Mouse (Mus musculus) heart, embryonic 14.5 days (tissue): ENCODE data around the gene Htr1a. TPM values are rescaled to one million over a fixed set of nuclear protein-coding genes. Genes with fewer than 3 reads are reported as not detected.

Experiments used
- ATAC-seq: fragments of 200-750 bp; cut with Nextera tagmentation; 2 replicates; pipeline ENCODE4 v1.8.0; 2017; ENCODE audit warnings: low read depth, moderate TSS enrichment; ENCODE audit not compliant: insufficient number of reproducible peaks, insufficient read depth, low FRiP score
- H3K27ac ChIP-seq, 2 experiments: fragments of 200-500 bp in 1 of 2; fragments of 300-500 bp in 1 of 2; sonication (generic) in 1 of 2; replicated peaks in 1 of 2; 2 replicates each; pipeline ENCODE4 v1.5.1; 2012 to 2014; ENCODE audit warnings: low read depth in 2 of 2, low read length in 2 of 2, control low read depth in 1 of 2, mild to moderate bottlenecking in 1 of 2, mixed read lengths in 1 of 2; ENCODE audit not compliant: control insufficient read depth in 1 of 2, insufficient read depth in 1 of 2
- H3K27me3 ChIP-seq: fragments of 300-500 bp; sonication (generic); 2 replicates; pipeline ENCODE4 v1.6.1; 2014; ENCODE audit warnings: mild to moderate bottlenecking, low read length, control low read depth; ENCODE audit not compliant: control insufficient read depth, insufficient read depth
- H3K36me3 ChIP-seq: fragments of 300-500 bp; sonication (generic); 2 replicates; pipeline ENCODE4 v1.6.1; 2014; ENCODE audit warnings: mild to moderate bottlenecking, control low read depth, low read length, mixed read lengths; ENCODE audit not compliant: control insufficient read depth, insufficient read depth
- H3K4me1 ChIP-seq, 2 experiments: fragments of 200-500 bp in 1 of 2; fragments of 300-500 bp in 1 of 2; sonication (generic) in 1 of 2; 2 replicates each; pipeline ENCODE4 v1.6.1; 2012 to 2014; ENCODE audit warnings: low read length in 2 of 2, control low read depth in 1 of 2, mixed read lengths in 1 of 2; ENCODE audit not compliant: control insufficient read depth in 2 of 2, insufficient read depth in 2 of 2
- H3K4me2 ChIP-seq: fragments of 300-500 bp; sonication (generic); 2 replicates; pipeline ENCODE4 v1.6.1; 2014; ENCODE audit warnings: mild to moderate bottlenecking, low read length
- H3K4me3 ChIP-seq, 2 experiments: fragments of 200-500 bp in 1 of 2; fragments of 300-500 bp in 1 of 2; sonication (generic) in 1 of 2; 2 replicates each; pipeline ENCODE4 v1.5.1; 2012 to 2014; ENCODE audit warnings: low read length in 2 of 2, mild to moderate bottlenecking in 2 of 2, control low read depth in 1 of 2, low read depth in 1 of 2, moderate library complexity in 1 of 2; ENCODE audit not compliant: control insufficient read depth in 1 of 2, insufficient read depth in 1 of 2
- H3K9ac ChIP-seq: fragments of 300-500 bp; sonication (generic); 2 replicates; pipeline ENCODE4 v1.6.1; 2014; ENCODE audit warnings: mild to moderate bottlenecking, low read length
- H3K9me3 ChIP-seq: fragments of 300-500 bp; sonication (generic); 2 replicates; pipeline ENCODE4 v1.6.1; 2016; ENCODE audit warnings: low read length, control low read depth; ENCODE audit not compliant: control insufficient read depth
- WGBS: fragments of 180-500 bp; shearing (Covaris S2); extraction: QIAGEN DNeasy Blood & Tissue Kit; methylation state at CpG from one replicate; pipeline ENCODE4 v1.1.7; 2014; 5-methylcytosine and 5-hydroxymethylcytosine counted together
- polyA plus RNA-seq: library from polyadenylated mRNA; unstranded; fragments of >200 nt; fragmentation: Nextera tagmentation; extraction: Ambion mirVana; gene quantifications from 2 replicates; pipeline ENCODE4 v1.2.1, GENCODE M21; 2014

The Htr1a gene
- polyA plus RNA-seq = not detected in 2 replicates

GRCm38 (mm10) chr13:105443339-105443738, at the start of gene Htr1a:
TSS of gene Htr1a (plus strand) at chr13:105443639.
- Histone ChIP-seq H3K4me1 (no peaks in the 10 kb centered on the region), H3K27me3 (peaks cover 48% of the 10 kb centered on the region), H3K27ac (no peak within 1 kb of the TSS), H3K36me3 (no peaks in the 10 kb centered on the region), H3K9ac (no peak within 1 kb of the TSS), H3K4me3 (no peak within 1 kb of the TSS), H3K4me2 (no peak within 1 kb of the TSS), H3K9me3 (no peaks in the 10 kb centered on the region)
- 9% methylated on average over 8 of the region's 8 CpGs for WGBS
- no peak for ATAC-seq

- Histone ChIP-seq H3K36me3 (no peaks in the 10 kb centered on the region), H3K9ac (no peak overlapping the region), H3K27ac (no peak overlapping the region), H3K4me1 (no peaks in the 10 kb centered on the region), H3K9me3 (no peaks in the 10 kb centered on the region), H3K4me2 (no peak overlapping the region), H3K27me3 (no peaks in the 10 kb centered on the region), H3K4me3 (no peak overlapping the region)
- 73% methylated on average over 10 of the region's 10 CpGs for WGBS
- ATAC-seq = no peak
These were observed 31.7 kb upstream of the Htr1a start for GRCm38 (mm10) chr13:105411535-105412326.

DNA sequence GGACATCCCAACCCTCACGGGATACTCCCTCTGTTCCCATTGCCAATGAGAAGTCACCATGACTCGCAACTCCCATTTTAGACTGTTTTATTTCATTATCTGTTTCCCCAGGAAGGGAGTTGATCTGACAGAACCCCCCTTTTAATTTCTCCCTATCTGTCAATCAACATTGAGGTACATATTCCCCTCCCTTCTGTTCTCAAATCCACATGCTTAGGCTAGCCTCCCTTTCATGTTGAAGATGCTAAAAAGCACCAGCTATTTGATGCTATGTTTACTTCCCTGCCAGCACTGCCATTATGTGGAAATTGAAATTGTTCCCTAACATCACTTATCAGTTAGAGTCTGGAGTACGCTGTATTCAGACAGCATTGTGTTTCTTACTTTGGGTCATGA, 31.1 kb upstream of the Htr1a start:
- 79% methylated on average over 3 of the region's 3 CpGs for WGBS
- no peak for ATAC-seq
- H3K27ac ChIP-seq = no peak overlapping the region
- H3K36me3 ChIP-seq = no peaks in the 10 kb centered on the region
- no peaks in the 10 kb centered on the region for H3K4me1 ChIP-seq
- H3K4me2 ChIP-seq = no peak overlapping the region
- H3K4me3 ChIP-seq = no peak overlapping the region
- H3K27me3 ChIP-seq = no peaks in the 10 kb centered on the region
- H3K9me3 ChIP-seq = no peaks in the 10 kb centered on the region
- no peak overlapping the region for H3K9ac ChIP-seq

DNA sequence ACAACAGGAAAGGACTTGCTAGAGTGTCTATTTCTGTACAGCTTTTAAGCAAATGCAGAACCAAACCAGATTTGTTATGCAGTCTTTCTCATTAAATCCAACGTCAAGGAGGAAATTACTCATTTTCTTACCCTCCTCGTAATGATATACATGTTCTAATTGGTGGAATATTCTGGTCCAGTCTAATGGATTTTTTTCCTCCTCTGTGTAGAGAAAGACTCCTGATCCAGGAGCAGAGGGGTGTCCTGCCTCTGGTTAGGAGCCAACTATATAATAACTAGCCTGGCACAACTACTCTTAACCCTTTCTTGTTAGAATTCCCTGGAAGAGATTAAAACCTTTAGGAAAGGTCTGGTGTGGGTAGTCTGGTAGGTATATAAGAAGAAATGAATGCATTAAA, 10.3 kb upstream of the Htr1a start:
- Histone ChIP-seq H3K36me3 (no peaks in the 10 kb centered on the region), H3K4me1 (no peaks in the 10 kb centered on the region), H3K27me3 (no peaks in the 10 kb centered on the region), H3K9ac (no peak overlapping the region), H3K9me3 (no peaks in the 10 kb centered on the region; the same call in 1 of the 2 replicates), H3K4me2 (no peak overlapping the region), H3K27ac (no peak overlapping the region), H3K4me3 (no peak overlapping the region)
- no peak for ATAC-seq
- 74% methylated on average over 2 of the region's 2 CpGs for WGBS

DNA sequence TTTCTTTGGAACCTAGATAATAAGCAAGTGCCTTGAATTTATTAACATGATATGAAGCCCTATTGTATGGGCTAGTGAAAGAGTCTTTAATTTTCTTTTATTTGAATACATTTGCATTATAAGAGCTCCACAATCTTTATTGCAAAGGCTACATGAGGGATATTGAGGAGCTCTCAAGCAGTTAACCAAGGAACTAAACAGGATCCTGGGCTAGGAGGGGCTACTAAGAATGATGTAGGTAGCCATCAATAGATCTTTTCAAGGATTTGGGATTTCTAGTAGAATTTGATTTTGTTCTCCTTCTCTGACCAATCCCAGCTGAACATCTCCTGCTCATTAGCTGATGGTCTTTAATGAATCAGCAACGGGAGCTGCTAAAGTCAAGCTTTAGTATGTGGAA, 9.8 kb upstream of the Htr1a start:
- H3K9me3 ChIP-seq = no peaks in the 10 kb centered on the region; the same call in 1 of the 2 replicates
- H3K27ac ChIP-seq = no peak overlapping the region
- H3K4me3 ChIP-seq = no peak overlapping the region
- H3K36me3 ChIP-seq = no peaks in the 10 kb centered on the region
- H3K9ac ChIP-seq = no peak overlapping the region
- no peak for ATAC-seq
- no peak overlapping the region for H3K4me2 ChIP-seq
- no peaks in the 10 kb centered on the region for H3K4me1 ChIP-seq
- no peaks in the 10 kb centered on the region for H3K27me3 ChIP-seq
- 79% methylated on average over 1 of the region's 1 CpGs for WGBS

DNA sequence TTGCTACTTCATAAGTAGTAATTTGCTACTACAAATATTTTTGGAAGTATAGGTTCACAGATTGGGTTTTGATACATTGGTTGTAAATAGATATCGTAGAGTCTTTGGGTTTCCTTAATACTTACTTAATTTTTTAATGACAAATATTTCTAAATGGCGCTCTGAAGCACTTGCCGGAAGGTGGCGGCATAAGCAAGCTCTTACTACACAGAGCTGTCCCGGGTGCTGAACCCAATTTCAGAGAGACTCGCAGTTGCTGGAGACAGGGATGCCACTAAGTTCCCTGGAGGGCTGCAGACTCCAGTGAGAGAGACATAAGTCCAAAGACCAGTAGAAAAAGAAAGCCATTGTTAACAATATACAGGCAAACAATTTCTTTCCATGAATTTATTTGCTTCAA, 863 bp upstream of the Htr1a start:
- Histone ChIP-seq H3K4me3 (no peak overlapping the region), H3K4me2 (no peak overlapping the region), H3K9me3 (no peaks in the 10 kb centered on the region), H3K27ac (no peak overlapping the region), H3K9ac (no peak overlapping the region), H3K4me1 (no peaks in the 10 kb centered on the region), H3K27me3 (peaks cover 48% of the 10 kb centered on the region), H3K36me3 (no peaks in the 10 kb centered on the region)
- no peak for ATAC-seq
- 5% methylated on average over 6 of the region's 6 CpGs for WGBS

DNA sequence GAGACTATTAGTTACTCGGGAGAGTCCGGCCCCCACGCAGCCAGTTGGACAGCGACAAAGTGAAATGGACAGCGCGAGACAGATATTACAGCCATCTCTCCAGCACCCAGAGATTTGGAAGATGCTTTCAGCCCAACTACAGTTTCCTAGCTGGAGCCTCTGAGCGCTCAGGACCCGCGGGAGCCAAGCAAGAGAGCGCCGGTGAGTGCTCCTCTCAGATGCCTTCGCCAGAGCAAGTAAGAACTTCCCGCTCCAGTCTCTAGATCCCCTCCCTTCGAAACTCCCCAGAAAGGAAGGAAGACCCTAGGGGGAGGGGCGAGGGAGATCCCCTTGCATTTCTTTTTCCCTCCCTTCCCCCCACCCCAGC, 415 bp downstream of the Htr1a start:
- ATAC-seq = no peak
- H3K27me3 ChIP-seq = peaks cover 48% of the 10 kb centered on the region
- H3K4me2 ChIP-seq = no peak overlapping the region
- under 1% methylated on average over 15 of the region's 15 CpGs for WGBS
- H3K27ac ChIP-seq = no peak overlapping the region
- no peak overlapping the region for H3K9ac ChIP-seq
- H3K9me3 ChIP-seq = no peaks in the 10 kb centered on the region
- no peaks in the 10 kb centered on the region for H3K4me1 ChIP-seq
- no peaks in the 10 kb centered on the region for H3K36me3 ChIP-seq
- H3K4me3 ChIP-seq = no peak overlapping the region
